Mouse (Mus musculus) cortical plate, adult 2 months (tissue): Measurements from ENCODE around the gene Bcor. TPM values are rescaled to one million over a fixed set of nuclear protein-coding genes. Genes with fewer than 3 reads are reported as not detected.

Experiments used
- H3K27ac ChIP-seq: fragments of 200-500 bp; 2 replicates; pipeline ENCODE4 v1.5.1; 2012; ENCODE audit warnings: low read length, control low read depth, inconsistent platforms; ENCODE audit not compliant: insufficient read depth
- H3K4me1 ChIP-seq: fragments of 200-500 bp; 2 replicates; pipeline ENCODE4 v1.6.1; 2011; ENCODE audit warnings: low read length; ENCODE audit not compliant: control insufficient read depth, insufficient read depth
- H3K4me3 ChIP-seq: fragments of 200-500 bp; 2 replicates; pipeline ENCODE4 v1.5.1; 2011; ENCODE audit warnings: mild to moderate bottlenecking, low read length, control low read depth; ENCODE audit not compliant: insufficient read depth
- CTCF ChIP-seq: fragments of 200-500 bp; IDR thresholded peaks from 2 replicates; pipeline ENCODE4 v1.5.1; 2011; ENCODE audit warnings: mild to moderate bottlenecking, control low read depth, low read length; ENCODE audit not compliant: insufficient read depth; ENCODE audit errors: extremely low read depth
- POLR2A ChIP-seq: fragments of 200-500 bp; IDR thresholded peaks from 2 replicates; pipeline ENCODE4 v1.6.1; 2011; ENCODE audit warnings: mild to moderate bottlenecking, low read length, control low read depth; ENCODE audit not compliant: insufficient read depth; ENCODE audit errors: extremely low read depth
- polyA plus RNA-seq: library from polyadenylated mRNA; depleted of rRNA; stranded (reverse); fragments of >200 nt; gene quantifications from 2 replicates; pipeline ENCODE4 v1.2.3, GENCODE M21; 2012

Gene Bcor
- polyA plus RNA-seq, 1 experiment: 17.7 TPM

- Histone ChIP-seq H3K4me3 (peak overlapping the region; percentile 58), H3K27ac (0 out of 2 replicates have a peak overlapping the region, but pooled peaks have one; percentile 42), H3K4me1 (no peaks in the 10 kb centered on the region)
- no peak for TF ChIP-seq CTCF
- TF ChIP-seq POLR2A: peak; percentile 38; the same call in 1 of the 2 replicates
Measured at GRCm38 (mm10) chrX:12076763-12077600, 83.2 kb downstream of the Bcor start.

GRCm38 (mm10) chrX:12072721-12073120 lies 87.4 kb downstream of the Bcor start:
- TF ChIP-seq POLR2A (no peak), CTCF (no peak)
- Histone ChIP-seq H3K4me1 (no peaks in the 10 kb centered on the region), H3K4me3 (no peak overlapping the region)

GRCm38 (mm10) chrX:12068978-12069724 lies 91.0 kb downstream of the Bcor start:
- H3K4me1 ChIP-seq: peaks cover 3% of the 10 kb centered on the region
- no peak overlapping the region for H3K27ac ChIP-seq
- H3K4me3 ChIP-seq: no peak overlapping the region
- TF ChIP-seq POLR2A (no peak), CTCF (no peak)

More at GRCm38 (mm10) chrX:12072721-12073120, 87.4 kb downstream of the Bcor start:
- H3K27ac ChIP-seq: no peak overlapping the region

- no peak overlapping the region for H3K27ac ChIP-seq
- H3K4me3 ChIP-seq: no peak overlapping the region
- no peak for TF ChIP-seq CTCF
- no peak for TF ChIP-seq POLR2A
- H3K4me1 ChIP-seq: peaks cover 7% of the 10 kb centered on the region
Measured at GRCm38 (mm10) chrX:12067851-12068510, 92.2 kb downstream of the Bcor start.

GRCm38 (mm10) chrX:12067031-12067430 lies 93.1 kb downstream of the Bcor start:
- Histone ChIP-seq H3K27ac (no peak overlapping the region), H3K4me1 (peaks cover 8% of the 10 kb centered on the region), H3K4me3 (no peak overlapping the region)
- TF ChIP-seq POLR2A (no peak), CTCF (no peak)

- H3K27ac ChIP-seq: no peak overlapping the region
- H3K4me3 ChIP-seq: no peak overlapping the region
- H3K4me1 ChIP-seq: peaks cover 8% of the 10 kb centered on the region
- no peak for TF ChIP-seq CTCF
- no peak for TF ChIP-seq POLR2A
Measured at GRCm38 (mm10) chrX:12065782-12066181, 94.4 kb downstream of the Bcor start.

- no peak for TF ChIP-seq POLR2A
- no peak for TF ChIP-seq CTCF
- Histone ChIP-seq H3K4me3 (no peak overlapping the region), H3K4me1 (peaks cover 8% of the 10 kb centered on the region), H3K27ac (no peak overlapping the region)
Measured at GRCm38 (mm10) chrX:12062932-12063260, 97.3 kb downstream of the Bcor start.

- H3K27ac ChIP-seq: no peak overlapping the region
- TF ChIP-seq CTCF: no peak
- TF ChIP-seq POLR2A: no peak
- no peak overlapping the region for H3K4me3 ChIP-seq
- H3K4me1 ChIP-seq: peaks cover 8% of the 10 kb centered on the region
Measured at GRCm38 (mm10) chrX:12062121-12062931, 97.8 kb downstream of the Bcor start.

GRCm38 (mm10) chrX:12060848-12061247 lies 99.3 kb downstream of the Bcor start:
- H3K27ac ChIP-seq: no peak overlapping the region
- no peak overlapping the region for H3K4me3 ChIP-seq
- H3K4me1 ChIP-seq: peaks cover 6% of the 10 kb centered on the region; the same call in 1 of the 2 replicates
- TF ChIP-seq CTCF (no peak), POLR2A (no peak)
